Mouse (Mus musculus) layer of hippocampus, postnatal 14 days (tissue): ENCODE data around the gene Gmpr. TPM values are rescaled to one million over a fixed set of nuclear protein-coding genes. Genes with fewer than 3 reads are reported as not detected.
"Not testable (repeated sequence)": the region's sequence is repeated elsewhere in the genome, so short reads cannot be mapped to it uniquely, and the experiment has no call there.

Experiments
- DNase-seq, 2 experiments: peaks; one replicate each; pipeline ENCODE4 v3.0.0; 2021 to 2022; ENCODE audit warnings: low spot score in 2 of 2, mixed read lengths in 1 of 2
- long read RNA-seq, 2 experiments: library from polyadenylated mRNA; stranded (forward); transcript quantifications; one replicate each; pipeline ENCODE4 v2.0.0; 2021
- total RNA-seq, 2 experiments: library from RNA; stranded (reverse); gene quantifications; 2 replicates each; pipeline ENCODE4 v1.2.3; 2021

Gmpr gene
- 10 to 100 TPM; 60.1 to 60.7 TPM for total RNA-seq
- long read RNA-seq, experiment 1, transcript Gmpr-201 (9 exons, 1,580 nt): major isoform, 90 of 165 reads
- long read RNA-seq, experiment 1, partial matches to known transcripts: 39 of 165 reads
- long read RNA-seq, experiment 1, other reads (novel, unspliced or antisense): 36 of 165 reads
- long read RNA-seq, experiment 2, transcript Gmpr-201 (9 exons, 1,580 nt): major isoform, 120 of 289 reads
- long read RNA-seq, experiment 2, partial matches to known transcripts: 120 of 289 reads
- long read RNA-seq, experiment 2, other reads (novel, unspliced or antisense): 49 of 289 reads

DNA sequence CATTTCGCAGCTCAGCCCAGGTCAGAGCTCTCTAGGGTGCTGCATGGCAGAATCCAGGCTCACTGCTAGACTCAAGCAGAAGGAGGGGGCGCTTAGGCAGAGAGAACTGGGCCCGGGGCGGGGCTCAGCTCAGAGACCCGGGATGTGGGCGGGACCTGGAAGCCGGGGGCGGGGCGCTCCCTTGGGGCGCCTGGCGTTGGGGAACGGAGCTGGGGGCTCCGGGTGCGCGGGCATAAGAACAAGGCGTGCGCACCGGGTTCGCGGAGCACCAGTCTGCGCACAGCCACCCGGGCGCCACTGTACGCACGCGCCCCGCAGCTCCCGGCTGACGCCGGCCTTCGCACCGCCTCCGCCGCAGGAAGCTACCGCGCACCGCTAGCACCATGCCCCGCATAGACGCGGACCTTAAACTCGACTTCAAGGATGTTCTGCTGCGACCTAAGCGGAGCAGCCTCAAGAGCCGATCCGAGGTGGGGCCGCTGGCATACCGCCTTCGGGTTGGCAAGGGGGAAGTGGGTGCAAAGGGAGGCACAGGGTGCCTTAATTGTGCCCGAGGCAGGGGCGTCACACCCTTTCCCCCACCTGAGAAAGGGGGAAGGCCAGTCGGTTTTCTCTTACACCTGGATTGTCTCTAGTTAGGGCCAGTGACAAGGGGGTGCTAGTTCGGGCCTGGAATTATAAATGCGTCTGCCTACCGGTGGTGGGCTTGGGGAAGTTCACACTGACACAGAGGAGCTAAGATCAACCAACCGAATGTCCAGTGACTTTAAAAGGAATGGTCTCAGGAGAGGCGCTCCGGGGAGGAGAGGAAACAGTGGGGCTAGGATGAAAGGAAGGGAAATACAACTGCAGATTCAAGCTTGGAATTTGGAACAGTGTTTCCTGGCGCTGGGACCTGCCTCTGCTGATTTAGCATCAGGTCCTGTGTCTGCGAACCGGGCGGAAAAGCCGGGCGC is at the start of gene Gmpr:
Gene Gmpr, plus strand, starts transcription at position 171 of the 956 bp plus-strand sequence.
- peak; percentile 78 to 87 for DNase-seq

GRCm38 (mm10) chr13:45457459-45457858 is 49.8 kb upstream of the Gmpr start:
- DNase-seq: no peak

DNA sequence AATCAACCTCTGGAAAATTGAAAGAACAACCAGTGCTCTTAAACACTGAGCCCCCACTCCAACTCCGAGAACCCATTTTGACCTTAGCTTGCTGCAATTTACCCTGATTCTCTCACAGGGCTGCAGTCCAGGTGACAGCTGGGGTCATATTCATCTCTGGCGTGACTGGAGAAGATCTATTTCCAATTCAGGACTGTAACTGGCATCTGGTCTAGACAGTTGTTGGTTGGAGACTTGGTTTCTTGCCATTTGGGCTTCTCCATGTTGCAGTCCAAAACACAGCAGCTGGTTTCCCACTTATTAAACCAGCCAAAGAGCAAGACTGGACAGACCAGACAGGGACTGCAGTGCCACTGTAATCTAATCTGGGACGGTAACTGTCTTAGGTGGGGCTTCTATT is 47.1 kb upstream of the Gmpr start:
- no peak for DNase-seq

GRCm38 (mm10) chr13:45461370-45461958 is 45.8 kb upstream of the Gmpr start:
- DNase-seq: no peak

DNA sequence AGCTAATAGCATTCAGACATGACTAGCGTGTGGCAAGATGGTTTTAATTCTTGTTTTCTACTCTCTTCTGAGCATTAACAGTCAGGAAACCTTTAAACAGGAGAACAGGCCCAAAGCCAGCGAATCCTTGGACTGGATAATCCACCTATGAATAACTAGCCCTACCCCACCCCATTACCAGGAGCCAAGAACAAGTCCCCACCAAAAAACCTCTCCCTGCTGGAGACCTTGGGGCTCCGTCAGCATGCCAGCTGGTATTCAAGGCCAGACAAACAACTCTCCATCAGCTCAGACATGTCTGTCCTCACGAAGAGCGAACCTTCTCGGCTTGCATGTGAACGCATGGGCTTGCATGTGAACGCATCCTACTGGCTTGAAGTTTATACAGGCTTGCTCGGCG is 41.6 kb upstream of the Gmpr start:
- no peak for DNase-seq

DNA sequence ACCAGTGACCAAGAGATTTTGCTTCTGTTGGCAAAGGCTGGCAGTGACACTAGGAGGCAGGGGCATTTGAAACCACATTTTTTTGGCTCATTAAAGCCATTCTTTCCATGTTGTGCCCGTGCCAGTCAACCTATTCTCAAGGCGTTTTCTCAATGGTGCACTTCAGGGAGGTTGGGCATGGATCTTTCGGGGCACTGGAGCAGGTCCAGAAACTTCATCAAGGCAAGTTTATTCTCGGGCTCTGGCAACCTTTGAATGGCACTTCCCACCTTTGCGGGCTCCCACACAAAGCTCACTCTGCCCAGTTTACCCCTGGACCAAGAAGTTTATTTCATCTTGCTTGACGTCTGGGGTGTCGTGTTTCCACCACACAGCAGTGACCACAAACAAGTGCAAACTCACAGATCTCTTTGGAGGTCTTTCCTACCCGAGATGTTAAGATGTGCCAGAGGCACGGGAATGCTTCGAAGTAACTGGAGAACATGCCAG is 41.2 kb upstream of the Gmpr start:
- DNase-seq: peak in 1 of 2 experiments; percentile 61

GRCm38 (mm10) chr13:45468751-45469150 is 38.5 kb upstream of the Gmpr start:
- no peak for DNase-seq

DNA sequence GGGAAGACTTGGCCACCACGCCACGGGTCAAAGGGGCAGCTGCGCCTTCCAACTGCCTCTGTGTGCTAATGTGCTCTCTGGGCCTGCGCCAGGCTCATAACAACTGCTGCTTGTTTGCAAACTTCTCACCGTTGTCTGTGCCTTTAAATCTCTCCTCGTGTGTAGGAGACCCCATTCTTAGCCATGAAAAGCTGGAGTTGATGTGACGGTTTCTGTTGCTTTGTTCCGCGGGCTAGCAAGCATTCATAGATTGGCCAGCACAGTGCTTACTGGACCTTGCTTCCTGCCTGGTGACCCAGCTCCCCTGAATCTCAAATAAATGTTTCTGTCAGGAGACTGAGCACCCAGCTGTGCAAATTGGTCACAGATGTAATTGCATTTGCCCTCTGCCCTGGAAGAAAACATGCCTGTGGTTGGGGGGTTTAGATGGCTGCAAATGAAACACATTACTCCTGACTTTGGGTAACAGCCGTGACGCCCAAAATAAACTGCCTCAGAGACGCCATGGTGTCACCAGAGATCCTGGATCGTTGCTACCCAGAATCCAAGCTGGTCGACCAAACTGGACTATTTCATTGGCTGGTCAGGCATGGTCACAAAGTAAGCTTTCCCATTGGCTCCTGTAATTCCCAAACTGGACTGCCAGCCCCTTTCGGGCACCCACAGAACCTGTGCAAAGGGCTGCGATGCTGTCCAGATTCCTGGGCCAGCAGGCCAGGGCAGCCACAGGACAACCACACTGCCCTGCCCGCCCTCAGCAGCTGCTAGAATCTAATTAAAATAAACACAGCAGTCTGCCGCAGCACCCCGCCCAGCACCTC is 37.6 kb upstream of the Gmpr start:
- DNase-seq: no peak

GRCm38 (mm10) chr13:45473311-45473710 is 33.9 kb upstream of the Gmpr start:
- DNase-seq: no peak

DNA sequence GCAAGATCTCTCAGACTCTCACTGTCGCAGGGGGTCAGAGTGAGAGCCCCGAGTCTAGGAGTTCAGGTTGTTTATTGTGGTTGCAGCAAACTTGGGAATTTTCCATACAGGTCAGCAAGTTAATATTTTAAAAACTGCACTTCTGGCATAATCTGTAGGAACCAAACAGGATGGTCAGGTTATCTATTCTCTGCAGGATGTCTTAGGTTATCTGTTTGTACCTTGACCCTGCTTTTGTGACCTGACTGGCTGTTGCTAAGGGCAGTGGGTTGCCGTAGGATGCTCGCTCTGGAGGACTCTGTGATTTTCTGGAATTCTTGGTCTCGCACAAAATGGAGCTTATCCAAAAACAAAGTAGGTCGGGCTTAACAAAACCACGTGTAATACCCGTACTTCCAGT is 31.9 kb upstream of the Gmpr start:
- no peak for DNase-seq

GRCm38 (mm10) chr13:45477183-45477582 is 30.1 kb upstream of the Gmpr start:
- peak; percentile 83 to 89 for DNase-seq

GRCm38 (mm10) chr13:45479951-45480350 is 27.3 kb upstream of the Gmpr start:
- no peak for DNase-seq

- DNase-seq: no peak
These were observed 24.0 kb upstream of the Gmpr start for GRCm38 (mm10) chr13:45483215-45483614.

DNA sequence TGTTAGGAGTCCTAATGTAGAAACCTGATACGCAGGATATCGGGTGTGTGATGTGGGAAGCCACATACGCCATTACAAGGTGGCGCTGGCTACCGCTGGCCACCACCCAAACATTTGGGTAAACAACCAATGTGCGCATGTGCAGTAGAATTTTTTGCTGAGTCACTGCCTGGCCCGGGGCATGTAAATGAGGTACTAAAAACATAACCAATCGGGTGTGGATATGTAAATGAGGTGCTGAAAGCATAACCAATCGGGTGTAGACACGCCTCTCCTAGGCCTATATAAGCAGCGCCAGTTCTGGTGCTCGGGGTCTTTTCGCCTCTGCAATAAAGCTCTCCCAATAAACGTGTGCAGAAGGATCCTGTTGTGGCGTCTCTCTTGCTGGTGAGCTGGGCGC is 23.3 kb upstream of the Gmpr start:
- DNase-seq: not testable (repeated sequence)

DNA sequence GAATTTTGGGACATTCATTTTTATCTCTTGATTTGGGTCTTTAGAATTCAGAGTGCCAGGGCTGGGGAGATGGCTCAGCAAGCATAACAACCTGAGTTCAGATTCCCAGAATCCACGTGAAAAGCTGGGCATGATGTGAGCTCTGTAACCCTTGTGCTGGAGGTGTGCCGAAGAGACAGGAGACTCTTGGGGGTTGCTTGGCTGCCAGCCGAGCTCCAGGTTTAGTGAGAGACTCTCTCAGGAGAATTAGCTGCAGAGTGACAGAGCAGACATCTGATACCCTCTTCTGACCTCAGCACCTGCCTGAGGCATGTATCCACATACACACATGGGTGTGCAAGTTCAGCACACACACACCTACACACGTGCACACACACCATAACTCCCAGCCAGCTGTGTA is 21.6 kb upstream of the Gmpr start:
- no peak for DNase-seq

DNA sequence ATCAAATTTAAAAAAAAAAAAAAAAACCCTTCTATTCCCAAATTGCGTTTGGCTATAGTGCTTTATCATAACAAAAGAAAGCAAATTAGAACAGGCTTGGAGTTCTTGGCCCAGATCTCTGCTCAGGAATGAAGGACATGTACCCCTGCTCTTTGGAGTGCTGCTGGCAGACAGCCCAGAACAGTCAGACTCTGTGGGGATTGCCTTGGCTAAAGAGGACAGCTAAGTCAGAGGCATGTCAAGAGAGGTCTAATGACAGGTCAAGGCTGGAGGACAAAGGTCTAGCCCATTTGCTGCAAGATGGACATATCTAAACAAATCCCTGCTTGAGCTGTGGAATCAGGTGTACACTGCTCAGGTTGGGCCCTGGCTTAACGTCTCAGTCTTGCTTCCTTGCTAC is 20.6 kb upstream of the Gmpr start:
- no peak for DNase-seq

GRCm38 (mm10) chr13:45491991-45492732 is 15.1 kb upstream of the Gmpr start:
- DNase-seq: no peak

DNA sequence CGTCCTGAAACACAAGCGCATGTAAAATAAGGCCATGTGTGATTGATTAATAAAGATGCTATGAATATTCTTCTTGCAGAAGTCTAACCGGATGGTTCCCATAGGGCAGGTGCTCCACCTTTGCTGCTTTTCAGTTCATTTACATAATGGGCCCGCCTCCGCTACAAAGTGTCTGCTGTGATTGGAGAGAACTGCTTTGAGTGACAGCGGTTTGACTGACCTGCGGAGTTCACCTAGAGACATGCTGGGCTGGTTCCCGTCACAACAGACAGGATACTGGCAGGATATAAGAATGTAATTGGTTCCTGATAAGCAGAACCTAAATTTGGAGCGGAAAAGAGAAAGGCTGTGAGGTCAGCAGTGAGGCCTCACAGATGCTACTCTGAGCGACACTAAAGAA is 13.4 kb upstream of the Gmpr start:
- no peak for DNase-seq

GRCm38 (mm10) chr13:45498623-45499022 is 8.6 kb upstream of the Gmpr start:
- DNase-seq: no peak

GRCm38 (mm10) chr13:45499391-45499790 is 7.9 kb upstream of the Gmpr start:
- no peak for DNase-seq
